Mouse (Mus musculus): Measurements from ENCODE around the gene Cdc34b.
"Not testable (repeated sequence)": the region's sequence is repeated elsewhere in the genome, so short reads cannot be mapped to it uniquely, and the experiment has no call there.

Gene Cdc34b

GRCm38 (mm10) chr11:94741732-94742272, at the start of gene Cdc34b:
TSS of gene Cdc34b (plus strand) at chr11:94741782.
- no peak for DNase-seq

GRCm38 (mm10) chr11:94692502-94692901, 49.1 kb upstream of the Cdc34b start:
- DNase-seq: not testable (repeated sequence)

GRCm38 (mm10) chr11:94695508-94695907, 46.1 kb upstream of the Cdc34b start:
- no peak for DNase-seq

- no peak for DNase-seq
These were observed 44.4 kb upstream of the Cdc34b start for GRCm38 (mm10) chr11:94697140-94697539.

GRCm38 (mm10) chr11:94697703-94698464, 43.7 kb upstream of the Cdc34b start:
- no peak for DNase-seq

GRCm38 (mm10) chr11:94699399-94699798, 42.2 kb upstream of the Cdc34b start:
- DNase-seq: no peak

GRCm38 (mm10) chr11:94701401-94702215, 40.0 kb upstream of the Cdc34b start:
- no peak for DNase-seq

- DNase-seq: no peak
These were observed 39.4 kb upstream of the Cdc34b start for GRCm38 (mm10) chr11:94702216-94702610.

- no peak for DNase-seq
These were observed 37.6 kb upstream of the Cdc34b start for GRCm38 (mm10) chr11:94704020-94704419.

GRCm38 (mm10) chr11:94704472-94704871, 37.1 kb upstream of the Cdc34b start, which contains the start of gene Gm11541:
TSS of gene Gm11541 (minus strand) at chr11:94704499.
- no peak for DNase-seq

GRCm38 (mm10) chr11:94713246-94713860, 28.2 kb upstream of the Cdc34b start:
- no peak for DNase-seq

- peak; percentile 37 for DNase-seq
These were observed 26.0 kb upstream of the Cdc34b start for GRCm38 (mm10) chr11:94715622-94716021.

- DNase-seq: no peak
These were observed 24.8 kb upstream of the Cdc34b start for GRCm38 (mm10) chr11:94716754-94717153.

- DNase-seq: no peak
These were observed 24.3 kb upstream of the Cdc34b start for GRCm38 (mm10) chr11:94717239-94717638.

- no peak for DNase-seq
These were observed 23.3 kb upstream of the Cdc34b start for GRCm38 (mm10) chr11:94718113-94718909.

- DNase-seq: no peak
These were observed 22.4 kb upstream of the Cdc34b start for GRCm38 (mm10) chr11:94719216-94719615.

- DNase-seq: no peak
These were observed 14.3 kb upstream of the Cdc34b start for GRCm38 (mm10) chr11:94727306-94727705.

GRCm38 (mm10) chr11:94728545-94728944, 13.0 kb upstream of the Cdc34b start:
- DNase-seq: no peak

- DNase-seq: no peak
These were observed 12.0 kb upstream of the Cdc34b start for GRCm38 (mm10) chr11:94729565-94729964.

- peak; percentile 52 for DNase-seq
These were observed 11.3 kb upstream of the Cdc34b start for GRCm38 (mm10) chr11:94730261-94730660.

- no peak for DNase-seq
These were observed 10.4 kb upstream of the Cdc34b start for GRCm38 (mm10) chr11:94731229-94731628.

- no peak for DNase-seq
These were observed 8.8 kb upstream of the Cdc34b start for GRCm38 (mm10) chr11:94732773-94733172.

Data from right cerebral cortex, adult 18-20 months (tissue).